Mouse (Mus musculus) E14TG2a.4 (cell line): ENCODE results near the gene Pde4d.

Experiments used
- H3K27me3 ChIP-seq: 2 replicates; pipeline ENCODE4 v1.6.1; 2014; ENCODE audit warnings: low read length, control low read depth; ENCODE audit not compliant: insufficient read depth
- H3K36me3 ChIP-seq: 2 replicates; pipeline ENCODE4 v1.6.1; 2014; ENCODE audit warnings: low read length, control low read depth; ENCODE audit not compliant: insufficient read depth
- H3K4me1 ChIP-seq: replicated peaks from 2 replicates; pipeline ENCODE4 v1.6.1; 2014; ENCODE audit warnings: low read depth, low read length, control low read depth
- H3K4me3 ChIP-seq: replicated peaks from 2 replicates; pipeline ENCODE4 v1.5.1; 2014; ENCODE audit warnings: mild to moderate bottlenecking, low read length
- H3K9me3 ChIP-seq: 2 replicates; pipeline ENCODE4 v1.6.1; 2014; ENCODE audit warnings: low read length, control low read depth
- CTCF ChIP-seq: conservative IDR thresholded peaks from 2 replicates; pipeline ENCODE4 v1.5.1; 2014; ENCODE audit warnings: low read length
- NANOG ChIP-seq: IDR thresholded peaks from 2 replicates; pipeline ENCODE4 v1.6.1; 2014; ENCODE audit warnings: borderline replicate concordance, low read length, mixed read lengths
- POU5F1 ChIP-seq: IDR thresholded peaks from 2 replicates; pipeline ENCODE4 v1.6.1; 2014; ENCODE audit warnings: low read length, borderline replicate concordance

The Pde4d gene

DNA sequence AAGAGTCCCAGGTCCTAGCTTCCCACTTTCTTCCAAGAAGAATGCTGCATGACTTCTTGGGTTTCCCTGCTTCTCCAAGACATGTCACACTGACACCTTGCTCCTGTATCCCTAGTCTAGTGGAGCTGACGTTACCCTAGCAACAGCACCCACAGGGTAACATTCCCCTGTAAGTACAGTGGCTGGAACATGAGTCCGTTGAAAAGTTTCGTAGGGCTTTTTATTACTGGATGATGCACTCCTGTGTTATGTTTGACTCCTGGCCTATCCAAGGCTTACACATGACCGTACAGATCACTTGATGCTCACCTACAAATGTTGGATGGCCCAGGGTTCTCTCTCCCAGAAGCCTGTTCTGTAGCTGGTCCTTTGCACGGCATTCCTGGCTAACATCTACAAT lies 1307.1 kb downstream of the Pde4d start:
- Histone ChIP-seq H3K36me3 (peaks cover 9% of the 10 kb centered on the region), H3K4me3 (no peak overlapping the region), H3K27me3 (no peaks in the 10 kb centered on the region), H3K4me1 (no peaks in the 10 kb centered on the region), H3K9me3 (no peaks in the 10 kb centered on the region)
- TF ChIP-seq CTCF = no peak
- TF ChIP-seq POU5F1 = no peak
- TF ChIP-seq NANOG = no peak

DNA sequence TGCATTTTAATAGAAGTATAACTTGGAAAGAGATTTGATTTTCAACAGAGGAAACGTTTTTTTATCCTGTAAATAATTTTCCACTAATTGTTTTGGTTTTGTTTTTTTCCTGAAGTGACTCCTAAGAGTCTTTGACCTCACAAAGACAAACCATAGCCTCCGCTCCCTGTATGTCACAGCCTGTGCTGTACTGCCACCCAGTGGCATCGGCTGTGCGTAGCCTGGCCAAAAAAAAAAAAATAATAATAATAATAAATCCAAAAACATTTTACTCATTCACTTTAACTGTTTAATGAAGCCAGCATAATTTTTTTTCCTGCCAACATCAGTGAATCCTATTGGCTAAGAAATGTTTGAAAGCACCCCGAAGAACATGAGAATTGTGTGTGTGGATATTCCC lies 1309.5 kb downstream of the Pde4d start:
- H3K4me3 ChIP-seq = no peak overlapping the region
- peaks cover 9% of the 10 kb centered on the region for H3K36me3 ChIP-seq
- no peaks in the 10 kb centered on the region for H3K9me3 ChIP-seq
- no peaks in the 10 kb centered on the region for H3K27me3 ChIP-seq
- H3K4me1 ChIP-seq = no peaks in the 10 kb centered on the region
- TF ChIP-seq POU5F1 = no peak
- peak; percentile 72 for TF ChIP-seq CTCF

DNA sequence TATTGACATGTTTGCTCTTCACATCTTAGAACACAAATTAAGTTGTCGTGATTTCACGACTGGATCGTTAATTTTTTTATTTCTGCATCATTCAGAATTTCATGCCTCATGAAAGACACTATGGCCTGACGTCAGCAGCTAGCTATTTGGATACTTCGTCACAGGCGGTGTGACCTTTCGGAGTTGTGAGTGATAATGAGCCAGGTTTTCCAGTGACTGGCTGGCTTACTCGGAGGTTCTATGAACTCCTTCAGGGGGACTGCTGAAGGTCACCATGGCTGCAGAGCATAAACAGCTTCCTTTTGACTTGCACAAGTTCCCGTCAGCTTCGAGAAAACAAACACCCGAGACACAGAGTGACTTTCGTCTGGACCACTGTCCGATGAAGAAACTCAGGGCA lies 1311.3 kb downstream of the Pde4d start:
- H3K4me3 ChIP-seq = no peak overlapping the region
- H3K27me3 ChIP-seq = no peaks in the 10 kb centered on the region
- no peaks in the 10 kb centered on the region for H3K9me3 ChIP-seq
- no peaks in the 10 kb centered on the region for H3K4me1 ChIP-seq
- TF ChIP-seq POU5F1 = no peak
- TF ChIP-seq NANOG = no peak
- no peak for TF ChIP-seq CTCF
- H3K36me3 ChIP-seq = peaks cover 9% of the 10 kb centered on the region

DNA sequence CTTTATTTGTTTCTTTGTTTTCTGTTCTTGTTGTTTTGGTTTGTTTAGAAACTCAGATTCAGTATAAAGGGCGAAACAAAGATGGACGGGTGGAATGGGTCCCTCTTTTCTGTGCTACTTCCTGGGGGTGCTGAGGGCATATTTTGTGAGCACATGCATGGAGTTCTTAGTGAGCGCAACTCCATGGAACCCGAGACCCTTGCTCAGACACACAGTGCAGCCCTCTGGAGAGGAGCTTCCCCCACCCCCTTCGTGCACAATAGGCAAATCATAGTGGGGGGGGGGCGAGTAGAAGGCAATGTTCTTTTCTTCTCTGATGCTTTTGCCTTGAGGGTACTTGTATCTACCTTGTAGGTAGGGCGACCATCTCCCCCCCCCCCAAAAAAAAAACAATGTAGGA lies 1325.0 kb downstream of the Pde4d start:
- no peaks in the 10 kb centered on the region for H3K27me3 ChIP-seq
- H3K36me3 ChIP-seq = 0 out of 2 replicates have a peak, but pooled peaks cover under 1% of the 10 kb centered on the region
- H3K4me1 ChIP-seq = peaks cover 62% of the 10 kb centered on the region
- H3K4me3 ChIP-seq = 0 out of 2 replicates have a peak overlapping the region, but pooled peaks have one; percentile 5
- H3K9me3 ChIP-seq = no peaks in the 10 kb centered on the region
- TF ChIP-seq CTCF (no peak), POU5F1 (no peak), NANOG (no peak)

DNA sequence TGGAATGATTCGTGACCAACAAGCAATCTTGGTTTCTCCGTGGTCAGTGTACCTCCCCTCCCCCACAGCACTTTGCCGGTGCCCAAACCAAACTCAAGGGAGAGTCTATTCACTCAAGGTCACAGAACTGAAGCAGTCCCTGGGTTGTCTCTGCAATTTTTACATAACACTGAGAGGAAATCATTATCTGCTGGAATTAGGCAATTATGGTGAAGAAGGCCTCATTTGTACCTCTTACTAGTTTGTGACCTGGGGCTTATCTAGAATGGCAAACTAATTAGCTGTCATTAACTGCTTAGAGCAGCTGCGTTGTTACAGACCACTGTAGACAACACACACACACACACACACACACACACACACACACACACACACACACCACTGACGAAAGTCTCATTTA lies 1325.4 kb downstream of the Pde4d start:
- Histone ChIP-seq H3K9me3 (no peaks in the 10 kb centered on the region), H3K4me1 (peaks cover 66% of the 10 kb centered on the region)
- TF ChIP-seq CTCF (no peak), NANOG (peak; percentile 71), POU5F1 (no peak)

DNA sequence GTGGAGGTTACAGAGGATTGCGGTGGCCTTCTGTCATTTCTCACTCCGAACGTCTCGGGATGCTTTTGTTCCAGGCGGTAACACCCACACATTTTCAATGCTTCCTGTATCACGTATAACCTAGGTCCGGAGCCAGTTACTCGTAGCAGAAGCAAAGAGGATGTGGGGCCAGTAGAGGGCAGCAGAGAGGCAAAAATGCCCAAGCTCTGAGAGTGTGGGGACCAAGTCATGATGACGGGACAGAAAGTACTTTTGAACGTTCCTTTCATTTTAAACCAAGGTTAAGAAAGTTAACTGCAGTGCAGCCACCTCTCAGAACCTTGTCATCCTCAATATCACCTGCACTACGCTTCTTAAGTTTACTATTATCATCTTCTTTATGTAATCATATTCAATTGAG lies 1326.4 kb downstream of the Pde4d start:
- Histone ChIP-seq H3K27me3 (no peaks in the 10 kb centered on the region), H3K4me3 (peak overlapping the region; percentile 53), H3K9me3 (no peaks in the 10 kb centered on the region), H3K4me1 (peaks cover 75% of the 10 kb centered on the region), H3K36me3 (no peaks in the 10 kb centered on the region)
- TF ChIP-seq CTCF = peak; percentile 81
- TF ChIP-seq NANOG = no peak
- no peak for TF ChIP-seq POU5F1

More for the DNA sequence above, 1325.4 kb downstream of the Pde4d start:
- Histone ChIP-seq H3K27me3 (no peaks in the 10 kb centered on the region), H3K36me3 (no peaks in the 10 kb centered on the region), H3K4me3 (0 out of 2 replicates have a peak overlapping the region, but pooled peaks have one; percentile 5)

DNA sequence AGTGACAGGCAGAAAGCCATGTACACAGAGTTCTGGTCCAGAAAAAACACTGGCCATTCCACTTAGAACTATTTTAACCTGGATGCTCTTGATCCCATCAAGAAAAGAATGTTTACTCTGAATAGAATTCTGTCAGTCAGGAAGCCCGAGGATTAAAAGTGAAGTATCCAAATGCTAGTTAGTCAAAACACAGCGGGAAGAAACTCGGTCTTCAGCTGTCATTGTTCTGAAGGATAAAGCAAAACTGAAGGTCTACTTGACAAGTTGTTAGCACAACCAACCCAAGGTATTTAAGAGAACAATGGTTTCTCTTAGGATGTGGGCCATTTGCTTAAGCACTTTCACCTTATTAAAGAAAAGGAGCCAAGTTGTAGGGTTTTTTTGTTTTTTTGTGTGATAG lies 1327.2 kb downstream of the Pde4d start:
- TF ChIP-seq NANOG = peak; percentile 98
- TF ChIP-seq POU5F1 = no peak
- no peaks in the 10 kb centered on the region for H3K27me3 ChIP-seq

DNA sequence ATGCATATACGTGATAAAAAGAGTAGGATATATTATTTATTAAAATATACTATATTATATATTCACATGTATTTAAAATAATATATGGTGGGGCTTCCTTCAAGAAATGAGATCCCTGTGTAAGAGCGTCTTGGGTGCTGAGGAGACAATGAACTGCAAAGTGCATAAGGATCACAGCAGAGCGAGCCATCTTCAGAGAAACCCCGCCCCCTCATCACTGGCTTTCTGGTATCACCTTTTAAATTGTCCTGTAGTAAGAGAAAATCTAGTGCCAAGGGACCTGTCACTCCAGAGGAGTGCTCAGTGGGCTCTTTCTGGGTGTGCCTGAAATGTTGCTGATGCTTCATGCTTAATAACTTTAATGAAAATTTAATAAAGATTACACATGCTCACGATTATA lies 1327.7 kb downstream of the Pde4d start:
- H3K9me3 ChIP-seq = no peaks in the 10 kb centered on the region
- TF ChIP-seq CTCF (no peak), POU5F1 (no peak), NANOG (no peak)
- no peaks in the 10 kb centered on the region for H3K36me3 ChIP-seq
- H3K4me1 ChIP-seq = peaks cover 83% of the 10 kb centered on the region
- H3K27me3 ChIP-seq = no peaks in the 10 kb centered on the region
- no peak overlapping the region for H3K4me3 ChIP-seq

More for the DNA sequence above, 1327.2 kb downstream of the Pde4d start:
- no peaks in the 10 kb centered on the region for H3K36me3 ChIP-seq
- H3K9me3 ChIP-seq = no peaks in the 10 kb centered on the region
- H3K4me3 ChIP-seq = no peak overlapping the region
- peaks cover 83% of the 10 kb centered on the region for H3K4me1 ChIP-seq

DNA sequence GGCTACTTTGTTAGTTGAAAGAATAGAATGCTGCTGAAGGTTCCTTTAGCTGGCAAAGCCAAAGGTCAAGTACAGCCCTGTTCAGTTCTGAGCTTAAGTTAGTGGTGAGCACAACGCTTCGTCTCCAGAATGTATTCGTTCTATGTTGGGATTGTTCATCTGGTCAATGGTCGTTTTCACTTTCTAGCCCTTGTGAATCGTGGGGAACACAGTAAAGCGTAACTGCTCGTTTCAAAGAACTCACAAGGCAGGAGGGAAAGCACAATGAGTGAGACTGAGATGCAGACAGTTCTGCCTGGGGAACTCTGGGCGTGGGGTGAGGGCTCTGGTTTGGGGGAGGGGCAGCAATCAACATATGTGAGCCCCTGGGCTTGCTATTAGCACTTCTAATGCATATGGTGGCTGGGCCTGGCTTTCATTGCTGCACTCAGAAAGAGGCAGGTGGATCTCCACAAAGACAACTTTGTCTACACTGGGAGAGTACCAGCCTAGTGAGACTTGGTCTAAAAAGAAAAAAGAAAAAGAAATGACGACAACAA lies 1328.6 kb downstream of the Pde4d start:
- Histone ChIP-seq H3K36me3 (0 out of 2 replicates have a peak, but pooled peaks cover 3% of the 10 kb centered on the region), H3K9me3 (no peaks in the 10 kb centered on the region)
- TF ChIP-seq POU5F1 (no peak), NANOG (peak; percentile 62; the same call in 1 of the 2 replicates)

More for the DNA sequence above, 1328.6 kb downstream of the Pde4d start:
- Histone ChIP-seq H3K4me1 (peaks cover 81% of the 10 kb centered on the region), H3K4me3 (no peak overlapping the region), H3K27me3 (no peaks in the 10 kb centered on the region)
